Mouse (Mus musculus) erythroblast, embryonic 14.5 days (primary cell): ENCODE measurements around the gene Sdsl. TPM values are rescaled to one million over a fixed set of nuclear protein-coding genes. Genes with fewer than 3 reads are reported as not detected.

Source experiments
- H3K27me3 ChIP-seq: 2 replicates; pipeline ENCODE4 v1.6.1; 2012; ENCODE audit warnings: inconsistent platforms; ENCODE audit not compliant: control insufficient read depth
- H3K36me3 ChIP-seq: 2 replicates; pipeline ENCODE4 v1.6.1; 2012; ENCODE audit warnings: mild to moderate bottlenecking, inconsistent platforms; ENCODE audit not compliant: control insufficient read depth
- H3K4me1 ChIP-seq: 2 replicates; pipeline ENCODE4 v1.6.1; 2012; ENCODE audit warnings: inconsistent platforms; ENCODE audit not compliant: control insufficient read depth
- H3K4me3 ChIP-seq: replicated peaks from 2 replicates; pipeline ENCODE3; 2012; ENCODE audit warnings: moderate library complexity, mild to moderate bottlenecking, inconsistent platforms
- H3K9me3 ChIP-seq: 2 replicates; pipeline ENCODE4 v1.6.1; 2012; ENCODE audit warnings: low read length, inconsistent platforms, mixed read lengths; ENCODE audit not compliant: control insufficient read depth
- GATA1 ChIP-seq: IDR thresholded peaks from 2 replicates; pipeline ENCODE4 v1.6.1; 2012; ENCODE audit warnings: low read length, inconsistent platforms, mixed read lengths
- TAL1 ChIP-seq: IDR thresholded peaks from 3 replicates; pipeline ENCODE4 v1.6.1; 2012; ENCODE audit warnings: low read length, inconsistent platforms, mixed read lengths
- polyA plus RNA-seq: library from polyadenylated mRNA; stranded (reverse); fragments of >175 nt; gene quantifications from 2 replicates; pipeline ENCODE4 v1.2.3, GENCODE M21; 2012

Gene Sdsl
- polyA plus RNA-seq, 1 experiment: not detected

- Histone ChIP-seq H3K27me3 (peaks cover 100% of the 10 kb centered on the region), H3K4me1 (no peaks in the 10 kb centered on the region), H3K9me3 (no peaks in the 10 kb centered on the region), H3K36me3 (no peaks in the 10 kb centered on the region), H3K4me3 (no peak overlapping the region)
- no peak for TF ChIP-seq TAL1
- TF ChIP-seq GATA1: no peak
These were observed 44.3 kb downstream of the Sdsl start for GRCm38 (mm10) chr5:120428189-120428838.

DNA sequence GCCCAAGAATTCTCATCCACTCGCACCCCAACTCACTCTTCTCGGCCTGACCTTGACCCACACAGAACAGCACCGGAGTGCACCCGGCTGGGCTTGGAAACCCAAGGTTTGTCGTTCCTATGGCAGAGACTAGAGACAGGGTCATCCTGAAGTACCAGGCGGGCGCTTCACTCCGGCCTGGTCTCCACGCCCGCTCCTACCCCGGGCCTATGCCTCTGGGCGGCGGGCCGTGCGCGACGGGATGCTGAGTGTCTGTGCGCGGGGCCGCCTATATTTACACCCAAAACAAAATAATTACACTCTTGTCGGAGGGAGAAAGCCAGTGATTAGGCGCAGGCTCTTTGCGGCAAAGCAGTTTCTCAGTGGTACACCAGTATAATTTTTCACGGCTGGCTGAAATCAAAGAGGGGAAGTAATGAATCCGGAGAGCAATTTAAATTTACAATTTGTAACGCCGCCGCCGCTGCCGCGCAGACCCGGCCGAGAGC lies 45.1 kb downstream of the Sdsl start:
- H3K36me3 ChIP-seq: no peaks in the 10 kb centered on the region
- H3K4me1 ChIP-seq: no peaks in the 10 kb centered on the region
- peaks cover 97% of the 10 kb centered on the region for H3K27me3 ChIP-seq
- no peak overlapping the region for H3K4me3 ChIP-seq
- no peaks in the 10 kb centered on the region for H3K9me3 ChIP-seq
- TF ChIP-seq GATA1 (no peak), TAL1 (no peak)

- no peaks in the 10 kb centered on the region for H3K4me1 ChIP-seq
- H3K9me3 ChIP-seq: no peaks in the 10 kb centered on the region
- no peak overlapping the region for H3K4me3 ChIP-seq
- no peak for TF ChIP-seq TAL1
- peaks cover 92% of the 10 kb centered on the region for H3K27me3 ChIP-seq
- H3K36me3 ChIP-seq: no peaks in the 10 kb centered on the region
These were observed 46.0 kb downstream of the Sdsl start for GRCm38 (mm10) chr5:120426572-120426971.

DNA sequence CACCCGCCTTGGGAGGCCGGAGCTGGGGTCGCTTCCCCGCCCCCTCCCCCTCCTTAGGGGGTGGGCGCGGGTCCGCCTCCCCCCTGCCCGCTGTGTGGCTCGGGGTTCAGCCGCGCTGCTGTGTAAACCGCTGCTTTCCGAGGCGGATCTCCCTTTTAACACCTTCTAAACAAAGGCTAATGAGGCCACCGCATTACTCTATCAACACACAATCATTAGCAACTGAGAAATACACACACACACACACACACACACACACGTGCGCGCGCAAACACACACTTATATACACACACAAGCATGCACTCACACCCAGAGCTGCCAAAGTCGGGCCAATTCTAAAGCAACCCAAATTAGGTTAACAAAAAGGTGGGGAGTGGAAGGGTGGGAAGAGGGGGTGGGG lies 46.9 kb downstream of the Sdsl start:
- no peak overlapping the region for H3K4me3 ChIP-seq
- no peaks in the 10 kb centered on the region for H3K4me1 ChIP-seq
- TF ChIP-seq TAL1 (no peak), GATA1 (no peak)
- no peaks in the 10 kb centered on the region for H3K36me3 ChIP-seq
- peaks cover 85% of the 10 kb centered on the region for H3K27me3 ChIP-seq
- no peaks in the 10 kb centered on the region for H3K9me3 ChIP-seq

GRCm38 (mm10) chr5:120424657-120425056 lies 48.0 kb downstream of the Sdsl start:
- no peaks in the 10 kb centered on the region for H3K4me1 ChIP-seq
- TF ChIP-seq TAL1: no peak
- no peak for TF ChIP-seq GATA1
- peaks cover 74% of the 10 kb centered on the region for H3K27me3 ChIP-seq
- no peak overlapping the region for H3K4me3 ChIP-seq
- H3K9me3 ChIP-seq: no peaks in the 10 kb centered on the region
- H3K36me3 ChIP-seq: no peaks in the 10 kb centered on the region

DNA sequence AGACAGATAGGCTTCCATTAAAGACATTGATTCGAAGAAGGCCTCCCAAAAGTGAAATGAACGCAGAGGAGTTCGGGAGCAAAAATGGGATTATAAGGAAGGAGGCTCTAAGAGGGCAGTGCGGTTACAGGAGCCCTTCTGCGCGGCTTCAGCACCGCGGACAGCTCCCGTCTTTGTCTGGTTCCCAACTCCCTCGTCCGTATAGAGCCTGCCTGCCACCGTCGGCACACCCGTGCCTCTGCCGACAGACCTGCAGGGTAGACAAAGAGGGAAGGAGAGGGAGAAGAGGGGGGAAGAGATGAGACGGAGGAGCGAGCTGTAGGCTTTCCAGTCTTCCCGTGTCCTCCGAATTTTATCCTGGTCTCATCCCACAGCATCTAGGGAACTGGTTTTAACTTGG lies 48.6 kb downstream of the Sdsl start:
- Histone ChIP-seq H3K27me3 (peaks cover 68% of the 10 kb centered on the region), H3K4me3 (no peak overlapping the region), H3K4me1 (no peaks in the 10 kb centered on the region), H3K36me3 (no peaks in the 10 kb centered on the region), H3K9me3 (no peaks in the 10 kb centered on the region)
- TF ChIP-seq TAL1 (no peak), GATA1 (no peak)

GRCm38 (mm10) chr5:120420106-120420505 lies 52.5 kb downstream of the Sdsl start:
- Histone ChIP-seq H3K27me3 (peaks cover 29% of the 10 kb centered on the region), H3K4me3 (no peak overlapping the region), H3K4me1 (no peaks in the 10 kb centered on the region), H3K9me3 (no peaks in the 10 kb centered on the region), H3K36me3 (no peaks in the 10 kb centered on the region)
- TF ChIP-seq TAL1 (no peak), GATA1 (no peak)

GRCm38 (mm10) chr5:120413436-120413835 lies 59.2 kb downstream of the Sdsl start:
- no peak for TF ChIP-seq GATA1
- no peak for TF ChIP-seq TAL1
- Histone ChIP-seq H3K4me1 (no peaks in the 10 kb centered on the region), H3K27me3 (peaks cover 27% of the 10 kb centered on the region), H3K9me3 (peaks cover 8% of the 10 kb centered on the region), H3K36me3 (no peaks in the 10 kb centered on the region), H3K4me3 (no peak overlapping the region)

DNA sequence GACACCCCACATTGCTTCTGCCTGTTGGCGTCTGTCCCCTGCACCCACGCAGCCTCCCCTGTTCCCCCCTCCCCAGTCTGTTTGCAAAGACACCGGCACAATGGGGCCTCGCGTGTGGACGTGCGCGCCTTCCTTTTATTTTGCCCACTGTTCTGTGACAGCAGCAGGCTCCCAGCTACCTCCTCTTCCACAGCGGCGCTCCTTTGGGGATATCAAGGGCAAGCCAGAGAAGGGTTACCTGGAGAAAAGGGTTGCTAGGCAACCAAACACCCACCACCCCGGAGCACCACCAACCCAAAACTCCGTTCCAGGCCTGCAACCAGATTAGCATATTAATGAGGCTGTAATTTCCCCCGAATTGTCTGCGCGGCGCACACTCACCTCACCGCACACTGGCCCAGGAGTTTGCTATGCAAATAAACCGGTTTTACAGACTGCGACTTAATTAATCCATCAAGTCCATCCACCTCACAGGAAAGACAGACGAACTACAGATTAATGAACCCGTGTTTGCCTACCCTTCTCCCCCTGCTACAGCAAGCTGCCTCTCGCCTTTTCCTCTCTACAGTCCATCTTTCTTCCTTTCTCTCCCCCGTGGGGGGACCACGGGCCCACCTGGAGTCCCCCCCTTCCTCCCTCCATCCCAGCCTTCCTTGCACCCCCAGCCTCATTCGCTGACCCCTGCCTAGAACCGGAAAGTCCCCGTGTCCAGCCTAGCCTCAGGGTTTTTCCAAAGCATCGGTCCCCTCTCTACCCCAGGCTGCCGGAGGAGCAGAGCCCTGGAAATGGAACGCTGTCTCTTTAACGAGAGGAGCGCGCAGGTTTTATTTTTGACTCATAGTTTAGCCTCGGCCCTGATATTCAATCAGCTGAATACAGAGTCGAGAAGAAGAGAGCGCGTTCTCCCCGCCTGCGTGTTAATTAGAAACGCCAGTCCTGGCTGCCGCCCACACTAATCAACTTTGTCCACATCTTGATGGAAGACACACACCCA lies 62.9 kb downstream of the Sdsl start:
- Histone ChIP-seq H3K4me1 (no peaks in the 10 kb centered on the region), H3K9me3 (peaks cover 8% of the 10 kb centered on the region), H3K4me3 (no peak overlapping the region), H3K36me3 (no peaks in the 10 kb centered on the region), H3K27me3 (peaks cover 27% of the 10 kb centered on the region)
- TF ChIP-seq GATA1: no peak
- no peak for TF ChIP-seq TAL1
